Mouse (Mus musculus) C2C12 (cell line): Measurements from ENCODE around the gene Socs5.

Experiments
- CEBPB ChIP-seq: IDR thresholded peaks from one replicate; pipeline ENCODE4 v1.6.1; 2011; ENCODE audit warnings: low read depth, mild to moderate bottlenecking, control low read depth, moderate library complexity
- CTCF ChIP-seq: IDR thresholded peaks from one replicate; pipeline ENCODE4 v1.5.1; 2011; ENCODE audit not compliant: control insufficient read depth, insufficient read depth, insufficient read length
- MAX ChIP-seq: IDR thresholded peaks from one replicate; pipeline ENCODE4 v1.6.1; 2011; ENCODE audit warnings: mild to moderate bottlenecking, control low read depth
- MYOG ChIP-seq: IDR thresholded peaks from one replicate; pipeline ENCODE4 v1.6.1; 2011; ENCODE audit not compliant: control insufficient read depth, insufficient read length; ENCODE audit errors: extremely low read depth
- USF1 ChIP-seq: IDR thresholded peaks from one replicate; pipeline ENCODE4 v1.6.1; 2011; ENCODE audit warnings: low read depth, mild to moderate bottlenecking, control low read depth, moderate library complexity

DNA sequence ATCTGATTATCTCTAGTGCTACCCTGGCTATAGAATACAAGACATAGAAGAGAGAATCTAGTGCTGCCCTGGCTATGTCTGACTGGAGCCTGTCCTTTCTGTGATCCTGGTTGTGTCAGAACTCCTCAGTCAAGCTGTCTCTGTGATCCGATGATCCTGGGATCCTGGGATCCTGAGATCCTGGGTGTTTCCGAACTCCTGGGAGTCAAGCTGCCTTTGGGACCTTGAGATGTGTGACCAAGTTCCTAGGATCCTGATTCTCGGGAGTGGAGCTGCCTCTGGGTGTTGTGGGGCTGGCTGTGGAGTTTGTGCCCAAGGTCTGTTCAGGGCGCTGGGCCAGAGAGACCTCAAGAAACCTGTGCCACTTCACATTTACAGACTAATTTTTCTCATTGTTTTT is 38.5 kb upstream of the Socs5 start:
- TF ChIP-seq CTCF (no peak), USF1 (no peak), MYOG (no peak), CEBPB (no peak), MAX (no peak)
